8 mouse cellular contexts compared by ENCODE assay signal in genomic region chr1:36938348-36938747, GRCm38 (mm10). TPM values are rescaled to one million over a fixed set of nuclear protein-coding genes. Genes with fewer than 3 reads are reported as not detected.
DNase-seq lines count a peak whose midpoint lies in the region; ATAC-seq and TF ChIP-seq lines count a peak whose summit lies in the region.

No protein-coding gene starts in this region.

- peaks cover 24% of the 10 kb centered on the region for H3K79me2 ChIP-seq in liver, adult 2 months (ENCODE audit: control insufficient read depth, insufficient read depth, low read length)

- TF ChIP-seq CTCF in liver, adult 2 months (IDR thresholded peaks at IDR 0.05; ENCODE audit: low read depth, low read length): no peak

- intact Hi-C loops in left cerebral cortex, postnatal 14 days (cut with DNase I): loop anchor here (5.0 kb wide), 2 partner anchors 76 to 116 kb away; no protein-coding TSS in a partner anchor

- no peak for TF ChIP-seq POLR2A in liver, adult 2 months (IDR thresholded peaks at IDR 0.05; ENCODE audit: extremely low read depth, insufficient read depth, low read length)

- ATAC-seq in intestine, embryonic 14.5 days (replicated peaks; ENCODE audit: low FRiP score, low TSS enrichment, low read depth): no peak
- ATAC-seq in neural tube, embryonic 13.5 days (ENCODE audit: low read depth): no peak

- peak overlapping the region; percentile 99 for H3K4me3 ChIP-seq in liver, adult 2 months (ENCODE audit: insufficient read depth, low read depth, low read length)
- H3K4me3 ChIP-seq in embryonic facial prominence, embryonic 10.5 days: peak overlapping the region; percentile 98
- H3K4me3 ChIP-seq in intestine, embryonic 14.5 days (ENCODE audit: low read depth, low read length): peak overlapping the region; percentile 96
- peak overlapping the region; percentile 91 for H3K4me3 ChIP-seq in neural tube, embryonic 13.5 days

- peak; percentile 43 for DNase-seq in liver, adult 2 months (ENCODE audit: extremely low read depth, low read depth, low spot score)
- DNase-seq in liver: no peak
- no peak for DNase-seq in embryonic facial prominence, embryonic 10.5 days (ENCODE audit: low spot score)
- no peak for DNase-seq in intestine, embryonic 14.5 days (ENCODE audit: low spot score)
- no peak for DNase-seq in left cerebral cortex, postnatal 14 days (ENCODE audit: low spot score in 2 of 2)
- no peak for DNase-seq in cerebellum, postnatal 25 days
- no peak for DNase-seq in adrenal gland, adult (ENCODE audit: inconsistent age in 2 of 2, low spot score in 1 of 2)

- no peaks in the 10 kb centered on the region for H3K36me3 ChIP-seq in liver, adult 2 months (ENCODE audit: control insufficient read depth, insufficient read depth, low read length)
- no peaks in the 10 kb centered on the region for H3K36me3 ChIP-seq in embryonic facial prominence, embryonic 10.5 days (replicated peaks)
- H3K36me3 ChIP-seq in intestine, embryonic 14.5 days (ENCODE audit: control insufficient read depth, insufficient read depth, low read length): no peaks in the 10 kb centered on the region
- H3K36me3 ChIP-seq in neural tube, embryonic 13.5 days: no peaks in the 10 kb centered on the region

- H3K4me1 ChIP-seq in liver, adult 2 months (ENCODE audit: control insufficient read depth, insufficient read depth, low read length): peaks cover 13% of the 10 kb centered on the region
- H3K4me1 ChIP-seq in embryonic facial prominence, embryonic 10.5 days: peaks cover 38% of the 10 kb centered on the region
- H3K4me1 ChIP-seq in intestine, embryonic 14.5 days (replicated peaks; ENCODE audit: control insufficient read depth, insufficient read depth, low read length): peaks cover 21% of the 10 kb centered on the region
- H3K4me1 ChIP-seq in neural tube, embryonic 13.5 days (replicated peaks): peaks cover 51% of the 10 kb centered on the region

- no peak overlapping the region for H3K27ac ChIP-seq in liver, adult 2 months (replicated peaks; ENCODE audit: insufficient read depth, low read depth, low read length)
- peak overlapping the region; percentile 98 for H3K27ac ChIP-seq in embryonic facial prominence, embryonic 10.5 days (replicated peaks)
- peak overlapping the region; percentile 92 for H3K27ac ChIP-seq in intestine, embryonic 14.5 days (ENCODE audit: low read depth)
- H3K27ac ChIP-seq in neural tube, embryonic 13.5 days (replicated peaks): peak overlapping the region; percentile 96; the same call in 1 of the 2 replicates

- WGBS in liver, adult 2 months: 3% methylated on average over 9 of the region's 9 CpGs
- WGBS in embryonic facial prominence, embryonic 10.5 days: 4% methylated on average over 9 of the region's 9 CpGs
- 2% methylated on average over 9 of the region's 9 CpGs for WGBS in intestine, embryonic 14.5 days
- 4% methylated on average over 9 of the region's 9 CpGs for WGBS in neural tube, embryonic 13.5 days

- no peaks in the 10 kb centered on the region for H3K9me3 ChIP-seq in embryonic facial prominence, embryonic 10.5 days
- no peaks in the 10 kb centered on the region for H3K9me3 ChIP-seq in intestine, embryonic 14.5 days (ENCODE audit: control insufficient read depth, low read length)
- H3K9me3 ChIP-seq in neural tube, embryonic 13.5 days: no peaks in the 10 kb centered on the region

- peak overlapping the region; percentile 67 for H3K4me2 ChIP-seq in intestine, embryonic 14.5 days (ENCODE audit: low read length)
- H3K4me2 ChIP-seq in neural tube, embryonic 13.5 days: peak overlapping the region; percentile 71

- peak overlapping the region; percentile 38; the same call in 1 of the 2 replicates for H3K9ac ChIP-seq in liver, adult 2 months (ENCODE audit: low read depth, low read length)
- H3K9ac ChIP-seq in intestine, embryonic 14.5 days (ENCODE audit: low read length): peak overlapping the region; percentile 98
- peak overlapping the region; percentile 98 for H3K9ac ChIP-seq in neural tube, embryonic 13.5 days

- H3K27me3 ChIP-seq in liver, adult 2 months (ENCODE audit: control insufficient read depth, insufficient read depth, low read length): no peaks in the 10 kb centered on the region
- no peaks in the 10 kb centered on the region for H3K27me3 ChIP-seq in embryonic facial prominence, embryonic 10.5 days (replicated peaks; ENCODE audit: low read depth, poor library complexity, severe bottlenecking)
- no peaks in the 10 kb centered on the region for H3K27me3 ChIP-seq in intestine, embryonic 14.5 days (replicated peaks; ENCODE audit: control insufficient read depth, insufficient read depth, low read length)
- no peaks in the 10 kb centered on the region for H3K27me3 ChIP-seq in neural tube, embryonic 13.5 days

RNA-seq across cellular contexts. Expression of gene Tmem131, which starts 5.1 kb away (rescaled TPM):
- 10.2 and 12.2 TPM in 2 replicates for total RNA-seq in liver, adult 2 months (2014; rRNA removed)
- 6.1 and 6.3 TPM in 2 replicates for polyA plus RNA-seq in liver, adult 2 months (2012; rRNA removed)
- polyA plus RNA-seq in embryonic facial prominence, embryonic 10.5 days (2016; fragmentation: Nextera tagmentation; extraction: Ambion mirVana): 14.0 and 14.4 TPM in 2 replicates
- polyA plus RNA-seq in intestine, embryonic 14.5 days (2014; fragmentation: Nextera tagmentation; extraction: Ambion mirVana): 28.2 and 28.6 TPM in 2 replicates
- 11.6 and 14.1 TPM in 2 replicates for polyA plus RNA-seq in neural tube, embryonic 13.5 days (2015; fragmentation: Nextera tagmentation; extraction: Ambion mirVana)
- total RNA-seq in left cerebral cortex, postnatal 14 days (2021): 10 to 100 TPM; 57.2 to 60.2 TPM

Comparison
In these comparisons a context has a peak if more than half of its experiments do, and no peak if none do; other contexts are left out.
1. H3K9ac ChIP-seq: peak in every context shown above with its lines; median percentile 98 in intestine, embryonic 14.5 days; 98 in neural tube, embryonic 13.5 days; 38 in liver, adult 2 months.